Mouse (Mus musculus) layer of hippocampus, postnatal 10 days (tissue): ENCODE data around the gene Fam111a. TPM values are rescaled to one million over a fixed set of nuclear protein-coding genes. Genes with fewer than 3 reads are reported as not detected.

Experiments used
- DNase-seq, 2 experiments: peaks; one replicate each; pipeline ENCODE4 v3.0.0; 2021; ENCODE audit warnings: low spot score in 2 of 2
- total RNA-seq, 2 experiments: library from RNA; stranded (reverse); gene quantifications; 2 replicates each; pipeline ENCODE4 v1.2.3; 2021

Fam111a gene
- total RNA-seq, 2 experiments from 2014 or later, result 3.9 to 4.1 TPM

- no peak for DNase-seq
Observed at GRCm38 (mm10) chr19:12556293-12556692, 10.8 kb downstream of the Fam111a start.

GRCm38 (mm10) chr19:12558219-12558618 lies 12.7 kb downstream of the Fam111a start:
- DNase-seq, result no peak

- no peak for DNase-seq
Observed at GRCm38 (mm10) chr19:12564197-12564596, 18.7 kb downstream of the Fam111a start.

- no peak for DNase-seq
Observed at GRCm38 (mm10) chr19:12567011-12567410, 21.5 kb downstream of the Fam111a start.

- DNase-seq, result no peak
Observed at GRCm38 (mm10) chr19:12570866-12571265, 25.3 kb downstream of the Fam111a start.

- no peak for DNase-seq
Observed at GRCm38 (mm10) chr19:12571687-12572086, 26.1 kb downstream of the Fam111a start.

- no peak for DNase-seq
Observed at GRCm38 (mm10) chr19:12572614-12573265, 27.2 kb downstream of the Fam111a start.

GRCm38 (mm10) chr19:12573266-12574011 lies 27.9 kb downstream of the Fam111a start:
- DNase-seq, result peak; percentile 61 to 71

- DNase-seq, result no peak
Observed at GRCm38 (mm10) chr19:12574012-12574407, 28.5 kb downstream of the Fam111a start.

- no peak for DNase-seq
Observed at GRCm38 (mm10) chr19:12575107-12575506, 29.6 kb downstream of the Fam111a start.

GRCm38 (mm10) chr19:12575514-12575913 lies 30.0 kb downstream of the Fam111a start:
- no peak for DNase-seq

GRCm38 (mm10) chr19:12576639-12577038 lies 31.1 kb downstream of the Fam111a start:
- no peak for DNase-seq

GRCm38 (mm10) chr19:12585310-12585709 lies 39.8 kb downstream of the Fam111a start:
- no peak for DNase-seq

GRCm38 (mm10) chr19:12591908-12592307 lies 46.4 kb downstream of the Fam111a start:
- peak; percentile 69 to 73 for DNase-seq

GRCm38 (mm10) chr19:12595135-12595529 lies 49.6 kb downstream of the Fam111a start:
- no peak for DNase-seq

- DNase-seq, result peak; percentile 51 to 59
Observed at GRCm38 (mm10) chr19:12595530-12596289, 50.2 kb downstream of the Fam111a start.

- DNase-seq, result no peak
Observed at GRCm38 (mm10) chr19:12596290-12597072, 50.9 kb downstream of the Fam111a start.

GRCm38 (mm10) chr19:12597073-12597405 lies 51.5 kb downstream of the Fam111a start:
- DNase-seq, result no peak

- DNase-seq, result no peak
Observed at GRCm38 (mm10) chr19:12598674-12599073, 53.1 kb downstream of the Fam111a start.

- DNase-seq, result no peak
Observed at GRCm38 (mm10) chr19:12599674-12600073, 54.1 kb downstream of the Fam111a start, which contains the start of gene Gm4952. TSS of gene Gm4952 (plus strand) at chr19:12599974.
